Mouse (Mus musculus) kidney, postnatal 0 days (tissue): ENCODE data around the gene Abca2. TPM values are rescaled to one million over a fixed set of nuclear protein-coding genes. Genes with fewer than 3 reads are reported as not detected.
"Not testable (repeated sequence)": the region's sequence is repeated elsewhere in the genome, so short reads cannot be mapped to it uniquely, and the experiment has no call there.

Experiments
- ATAC-seq: fragments of 200-750 bp; cut with Nextera tagmentation; replicated peaks from 2 replicates; pipeline ENCODE4 v1.8.0; 2017; ENCODE audit warnings: low read depth, moderate number of reproducible peaks, moderate TSS enrichment, moderate library complexity; ENCODE audit not compliant: low FRiP score
- DNase-seq: peaks from one replicate; pipeline ENCODE4 v3.0.0-alpha.2; 2016; ENCODE audit warnings: low spot score
- H3K27ac ChIP-seq: fragments of 300-500 bp; sonication (generic); 2 replicates; pipeline ENCODE4 v1.5.1; 2014; ENCODE audit warnings: mild to moderate bottlenecking
- H3K27me3 ChIP-seq: fragments of 300-500 bp; sonication (generic); 2 replicates; pipeline ENCODE4 v1.6.1; 2014; ENCODE audit warnings: low read length, mixed read lengths; ENCODE audit not compliant: insufficient read depth
- H3K36me3 ChIP-seq: fragments of 300-500 bp; sonication (generic); 2 replicates; pipeline ENCODE4 v1.6.1; 2014; ENCODE audit warnings: low read length, mixed read lengths; ENCODE audit not compliant: insufficient read depth
- H3K4me1 ChIP-seq: fragments of 300-500 bp; sonication (generic); replicated peaks from 2 replicates; pipeline ENCODE4 v1.6.1; 2014; ENCODE audit warnings: antibody characterized with exemption, low read length, mixed read lengths; ENCODE audit not compliant: insufficient read depth
- H3K4me2 ChIP-seq: fragments of 300-500 bp; sonication (generic); 2 replicates; pipeline ENCODE4 v1.6.1; 2014; ENCODE audit warnings: mild to moderate bottlenecking, low read length, moderate library complexity, mixed read lengths
- H3K4me3 ChIP-seq: fragments of 300-500 bp; sonication (generic); replicated peaks from 2 replicates; pipeline ENCODE4 v1.5.1; 2014; ENCODE audit warnings: low read depth, low read length
- H3K9ac ChIP-seq: fragments of 300-500 bp; sonication (generic); 2 replicates; pipeline ENCODE4 v1.6.1; 2014; ENCODE audit warnings: low read depth, low read length
- H3K9me3 ChIP-seq: fragments of 300-500 bp; sonication (generic); replicated peaks from 2 replicates; pipeline ENCODE4 v1.6.1; 2016; ENCODE audit warnings: low read length, inconsistent platforms, mixed read lengths
- CTCF ChIP-seq: IDR thresholded peaks from 2 replicates; pipeline ENCODE4 v1.5.1; 2016; ENCODE audit warnings: antibody characterized with exemption, low read depth, mild to moderate bottlenecking, moderate library complexity
- WGBS: fragments of 180-500 bp; shearing (Covaris S2); extraction: QIAGEN DNeasy Blood & Tissue Kit; methylation state at CpG from one replicate; pipeline ENCODE4 v1.1.7; 2014; 5-methylcytosine and 5-hydroxymethylcytosine counted together
- polyA plus RNA-seq: library from polyadenylated mRNA; unstranded; fragments of >200 nt; fragmentation: Nextera tagmentation; extraction: Ambion mirVana; gene quantifications from 2 replicates; pipeline ENCODE4 v1.2.1, GENCODE M21; 2015

Gene Abca2
- polyA plus RNA-seq, 1 experiment from 2014 or later, result 9.7 TPM

- Histone ChIP-seq H3K36me3 (no peaks in the 10 kb centered on the region), H3K27ac (no peak overlapping the region), H3K4me3 (peak overlapping the region; percentile 67), H3K9me3 (no peaks in the 10 kb centered on the region), H3K27me3 (0 out of 2 replicates have a peak, but pooled peaks cover 5% of the 10 kb centered on the region), H3K4me1 (0 out of 2 replicates have a peak, but pooled peaks cover 9% of the 10 kb centered on the region), H3K9ac (no peak overlapping the region), H3K4me2 (peak overlapping the region; percentile 91)
- TF ChIP-seq CTCF, result peak; percentile 86
- DNase-seq, result peak; percentile 86
- ATAC-seq, result peak; percentile 26; the same call in 1 of the 2 replicates
- WGBS, result under 1% methylated on average over 13 of the region's 13 CpGs
Observed at GRCm38 (mm10) chr2:25402377-25402971, 26.0 kb upstream of the Abca2 start.

- Histone ChIP-seq H3K9me3 (no peaks in the 10 kb centered on the region), H3K27ac (no peak overlapping the region), H3K9ac (peak overlapping the region; percentile 66), H3K27me3 (0 out of 2 replicates have a peak, but pooled peaks cover 5% of the 10 kb centered on the region), H3K4me1 (0 out of 2 replicates have a peak, but pooled peaks cover 9% of the 10 kb centered on the region), H3K4me2 (peak overlapping the region; percentile 91), H3K4me3 (peak overlapping the region; percentile 67), H3K36me3 (no peaks in the 10 kb centered on the region)
- ATAC-seq (peak; percentile 37; the same call in 1 of the 2 replicates), DNase-seq (peak; percentile 74)
- WGBS, result 1% methylated on average over 54 of the region's 54 CpGs
- no peak for TF ChIP-seq CTCF
Observed at GRCm38 (mm10) chr2:25402972-25403601, 25.4 kb upstream of the Abca2 start.

GRCm38 (mm10) chr2:25403994-25404393 lies 24.5 kb upstream of the Abca2 start:
- no peaks in the 10 kb centered on the region for H3K9me3 ChIP-seq
- no peak overlapping the region for H3K9ac ChIP-seq
- ATAC-seq (no peak), DNase-seq (no peak)
- TF ChIP-seq CTCF, result no peak
- WGBS, result 84% methylated on average over 4 of the region's 4 CpGs
- H3K4me1 ChIP-seq, result 0 out of 2 replicates have a peak, but pooled peaks cover 9% of the 10 kb centered on the region
- no peak overlapping the region for H3K27ac ChIP-seq
- H3K27me3 ChIP-seq, result 0 out of 2 replicates have a peak, but pooled peaks cover 5% of the 10 kb centered on the region
- no peaks in the 10 kb centered on the region for H3K36me3 ChIP-seq
- no peak overlapping the region for H3K4me3 ChIP-seq
- 0 out of 2 replicates have a peak overlapping the region, but pooled peaks have one; percentile 91 for H3K4me2 ChIP-seq

- Histone ChIP-seq H3K4me2 (no peak overlapping the region), H3K9ac (no peak overlapping the region), H3K4me3 (no peak overlapping the region), H3K27me3 (no peaks in the 10 kb centered on the region), H3K9me3 (no peaks in the 10 kb centered on the region), H3K36me3 (no peaks in the 10 kb centered on the region), H3K27ac (no peak overlapping the region), H3K4me1 (no peaks in the 10 kb centered on the region)
- no peak for DNase-seq
- 91% methylated on average over 10 of the region's 10 CpGs for WGBS
- no peak for TF ChIP-seq CTCF
- ATAC-seq, result no peak
Observed at GRCm38 (mm10) chr2:25408908-25409307, 19.6 kb upstream of the Abca2 start.

- not testable (repeated sequence) for ATAC-seq
- TF ChIP-seq CTCF, result peak; percentile 48
Observed at GRCm38 (mm10) chr2:25413436-25413835, 15.1 kb upstream of the Abca2 start.

GRCm38 (mm10) chr2:25417426-25417825 lies 11.1 kb upstream of the Abca2 start:
- DNase-seq (no peak), ATAC-seq (no peak)
- Histone ChIP-seq H3K9ac (no peak overlapping the region), H3K27me3 (no peaks in the 10 kb centered on the region), H3K4me3 (no peak overlapping the region), H3K4me2 (no peak overlapping the region), H3K4me1 (no peaks in the 10 kb centered on the region), H3K9me3 (no peaks in the 10 kb centered on the region), H3K36me3 (no peaks in the 10 kb centered on the region), H3K27ac (no peak overlapping the region)
- WGBS, result 22% methylated on average over 3 of the region's 3 CpGs
- no peak for TF ChIP-seq CTCF

More at GRCm38 (mm10) chr2:25413436-25413835, 15.1 kb upstream of the Abca2 start:
- H3K9me3 ChIP-seq, H3K36me3 ChIP-seq, H3K27ac ChIP-seq, H3K27me3 ChIP-seq, H3K4me1 ChIP-seq, H3K4me2 ChIP-seq, H3K9ac ChIP-seq, H3K4me3 ChIP-seq, DNase-seq: not testable (repeated sequence)
